Mouse (Mus musculus): ENCODE measurements at regions not wholly inside any gene's neighbourhood (a gene's known extent, or its start where the extent isn't known, plus 50 kb on each side); places are given as distances from the start of the nearest gene placed in this dataset.

DNA sequence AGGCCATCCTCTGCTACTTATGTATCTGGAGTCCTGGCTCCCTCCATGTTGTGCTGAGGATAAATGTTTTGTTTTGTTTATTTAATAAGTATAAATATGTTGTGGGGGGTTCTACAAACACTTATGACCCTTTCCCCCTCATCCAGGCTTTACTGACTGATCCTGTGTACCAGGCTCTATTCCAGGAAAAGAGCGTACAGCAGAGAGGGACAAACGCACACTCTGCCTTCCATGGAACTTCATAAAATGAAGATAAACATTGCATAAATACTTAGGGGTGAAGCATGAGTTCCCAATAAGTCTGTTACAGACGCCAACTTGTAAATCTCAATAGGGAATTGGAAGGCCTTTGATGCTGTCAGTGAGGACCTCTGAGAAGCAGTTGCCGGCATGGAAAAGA is 263.7 kb upstream of the Atp2b1 start:
- TF ChIP-seq ZC3H11A (IDR thresholded peaks at IDR 0.05; ENCODE audit: borderline replicate concordance, low read depth, low read length), result no peak
- TF ChIP-seq ZNF384 (IDR thresholded peaks at IDR 0.05; ENCODE audit: low read depth, low read length), result no peak
- TF ChIP-seq CHD2 (IDR thresholded peaks at IDR 0.05; ENCODE audit: low read depth, low read length), result no peak
- TF ChIP-seq MAFK (IDR thresholded peaks at IDR 0.05; ENCODE audit: insufficient read depth, low read depth, low read length), result no peak
- TF ChIP-seq HCFC1 (IDR thresholded peaks at IDR 0.05; ENCODE audit: borderline replicate concordance, insufficient read depth, low read length), result no peak
- Histone ChIP-seq H3K4me3 (ENCODE audit: insufficient read depth in 1 of 2, low read depth in 1 of 2, low read length in 2 of 2, poor library complexity in 1 of 2, severe bottlenecking in 1 of 2) (no peak overlapping the region), H3K36me3 (ENCODE audit: control insufficient read depth, insufficient read depth, low read length, poor library complexity, severe bottlenecking) (no peaks in the 10 kb centered on the region), H3K9me3 (ENCODE audit: control insufficient read depth, insufficient read depth, low read depth, low read length) (no peaks in the 10 kb centered on the region), H3K9ac (ENCODE audit: insufficient read depth, low read depth, low read length, poor library complexity, severe bottlenecking) (no peak overlapping the region), H3K4me1 (ENCODE audit: control insufficient read depth in 2 of 2, insufficient read depth in 2 of 2, low read length in 2 of 2, poor library complexity in 1 of 2) (no peaks in the 10 kb centered on the region), H3K27ac (ENCODE audit: insufficient read depth, low read depth, low read length, poor library complexity, severe bottlenecking) (no peak overlapping the region)
- in situ Hi-C loops (cut with MboI; ENCODE audit: low sequenced_read_pairs in 2 of 2, unreplicated experiment in 2 of 2), result no loop called here
- DNase-seq (ENCODE audit: low read depth, low spot score), result no peak

DNA sequence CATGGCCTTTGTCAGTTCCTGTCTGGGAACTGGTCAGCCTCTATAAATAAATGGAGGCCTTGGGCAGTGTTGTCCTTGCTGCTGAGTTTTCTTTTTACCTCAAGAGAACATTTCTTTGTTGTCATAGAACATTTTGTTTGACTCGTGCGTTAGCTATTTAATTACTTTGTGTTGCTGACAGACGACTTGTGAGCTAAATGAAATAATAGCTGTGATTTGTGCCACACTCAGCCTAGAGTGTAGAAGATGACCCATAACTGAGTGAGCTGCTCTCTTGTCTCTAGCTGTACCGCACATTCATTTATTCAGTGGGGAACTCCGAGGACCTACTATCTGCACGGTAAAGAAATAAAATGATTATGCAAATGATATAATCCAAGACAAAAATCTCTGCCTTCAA is 263.1 kb upstream of the Atp2b1 start:
- no peak for DNase-seq (ENCODE audit: low read depth, low spot score)
- Histone ChIP-seq H3K9ac (ENCODE audit: insufficient read depth, low read depth, low read length, poor library complexity, severe bottlenecking) (no peak overlapping the region), H3K4me3 (ENCODE audit: insufficient read depth in 1 of 2, low read depth in 1 of 2, low read length in 2 of 2, poor library complexity in 1 of 2, severe bottlenecking in 1 of 2) (no peak overlapping the region), H3K27ac (ENCODE audit: insufficient read depth, low read depth, low read length, poor library complexity, severe bottlenecking) (no peak overlapping the region), H3K36me3 (ENCODE audit: control insufficient read depth, insufficient read depth, low read length, poor library complexity, severe bottlenecking) (no peaks in the 10 kb centered on the region), H3K9me3 (ENCODE audit: control insufficient read depth, insufficient read depth, low read depth, low read length) (no peaks in the 10 kb centered on the region), H3K4me1 (ENCODE audit: control insufficient read depth in 2 of 2, insufficient read depth in 2 of 2, low read length in 2 of 2, poor library complexity in 1 of 2) (no peaks in the 10 kb centered on the region)
- in situ Hi-C loops (cut with MboI; ENCODE audit: low sequenced_read_pairs in 2 of 2, unreplicated experiment in 2 of 2), result no loop called here
- no peak for TF ChIP-seq CHD2 (IDR thresholded peaks at IDR 0.05; ENCODE audit: low read depth, low read length)
- no peak for TF ChIP-seq ZNF384 (IDR thresholded peaks at IDR 0.05; ENCODE audit: low read depth, low read length)
- TF ChIP-seq MAFK (IDR thresholded peaks at IDR 0.05; ENCODE audit: insufficient read depth, low read depth, low read length), result no peak

DNA sequence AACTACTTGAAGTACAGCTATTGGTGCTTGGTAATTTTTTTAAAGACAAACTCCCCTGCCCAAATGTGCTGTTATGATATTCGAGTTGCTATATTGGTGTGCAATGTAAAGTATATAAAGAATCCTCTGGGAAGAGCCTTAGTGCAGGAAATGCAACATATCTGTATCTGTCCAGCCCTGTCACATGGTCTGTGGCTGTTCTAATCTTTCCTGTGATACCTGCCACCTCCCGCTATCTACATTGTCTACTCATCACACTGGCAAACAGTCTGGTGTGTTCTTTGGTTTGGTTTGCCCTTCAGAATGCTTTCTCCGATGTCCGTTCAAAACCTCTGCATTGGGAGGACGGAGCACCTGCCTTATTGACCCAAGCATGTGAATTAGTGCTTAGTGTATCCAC is 262.6 kb upstream of the Atp2b1 start:
- Histone ChIP-seq H3K36me3 (ENCODE audit: control insufficient read depth, insufficient read depth, low read length, poor library complexity, severe bottlenecking) (no peaks in the 10 kb centered on the region), H3K4me1 (ENCODE audit: control insufficient read depth in 2 of 2, insufficient read depth in 2 of 2, low read length in 2 of 2, poor library complexity in 1 of 2) (no peaks in the 10 kb centered on the region), H3K9me3 (ENCODE audit: control insufficient read depth, insufficient read depth, low read depth, low read length) (no peaks in the 10 kb centered on the region), H3K9ac (ENCODE audit: insufficient read depth, low read depth, low read length, poor library complexity, severe bottlenecking) (no peak overlapping the region), H3K4me3 (ENCODE audit: insufficient read depth in 1 of 2, low read depth in 1 of 2, low read length in 2 of 2, poor library complexity in 1 of 2, severe bottlenecking in 1 of 2) (no peak overlapping the region), H3K27ac (ENCODE audit: insufficient read depth, low read depth, low read length, poor library complexity, severe bottlenecking) (no peak overlapping the region)
- in situ Hi-C loops (cut with MboI; ENCODE audit: low sequenced_read_pairs in 2 of 2, unreplicated experiment in 2 of 2), result no loop called here
- no peak for DNase-seq (ENCODE audit: low read depth, low spot score)
- TF ChIP-seq ZNF384 (IDR thresholded peaks at IDR 0.05; ENCODE audit: low read depth, low read length) (no peak), CHD2 (IDR thresholded peaks at IDR 0.05; ENCODE audit: low read depth, low read length) (no peak), ZC3H11A (IDR thresholded peaks at IDR 0.05; ENCODE audit: borderline replicate concordance, low read depth, low read length) (no peak), HCFC1 (IDR thresholded peaks at IDR 0.05; ENCODE audit: borderline replicate concordance, insufficient read depth, low read length) (no peak), MAFK (IDR thresholded peaks at IDR 0.05; ENCODE audit: insufficient read depth, low read depth, low read length) (no peak)

DNA sequence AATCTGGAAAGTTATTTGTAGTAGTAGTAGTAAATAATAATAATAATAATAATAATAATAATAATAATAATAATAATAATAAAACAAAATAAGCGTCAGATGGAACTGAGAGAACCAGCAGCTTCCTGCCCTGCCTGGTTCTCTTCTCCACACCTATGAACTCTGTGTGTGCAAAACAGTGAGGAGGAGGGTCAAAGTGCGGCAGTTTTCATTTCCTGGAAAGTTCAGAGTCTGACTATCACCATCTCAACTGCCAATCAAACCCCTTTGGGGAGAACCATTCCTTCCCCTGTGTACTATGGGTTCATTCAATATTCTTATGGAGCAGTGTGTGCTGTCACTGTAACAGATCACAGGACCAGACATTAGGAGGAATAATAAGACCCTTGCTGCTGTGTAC is 262.1 kb upstream of the Atp2b1 start:
- H3K9me3 ChIP-seq (ENCODE audit: control insufficient read depth, insufficient read depth, low read depth, low read length), result no peaks in the 10 kb centered on the region
- no peak overlapping the region for H3K4me3 ChIP-seq (ENCODE audit: insufficient read depth in 1 of 2, low read depth in 1 of 2, low read length in 2 of 2, poor library complexity in 1 of 2, severe bottlenecking in 1 of 2)
- H3K27ac ChIP-seq (ENCODE audit: insufficient read depth, low read depth, low read length, poor library complexity, severe bottlenecking), result no peak overlapping the region
- TF ChIP-seq ZC3H11A (IDR thresholded peaks at IDR 0.05; ENCODE audit: borderline replicate concordance, low read depth, low read length), result no peak
- no peak overlapping the region for H3K9ac ChIP-seq (ENCODE audit: insufficient read depth, low read depth, low read length, poor library complexity, severe bottlenecking)
- H3K36me3 ChIP-seq (ENCODE audit: control insufficient read depth, insufficient read depth, low read length, poor library complexity, severe bottlenecking), result no peaks in the 10 kb centered on the region
- in situ Hi-C loops (cut with MboI; ENCODE audit: low sequenced_read_pairs in 2 of 2, unreplicated experiment in 2 of 2), result no loop called here
- no peaks in the 10 kb centered on the region for H3K4me1 ChIP-seq (ENCODE audit: control insufficient read depth in 2 of 2, insufficient read depth in 2 of 2, low read length in 2 of 2, poor library complexity in 1 of 2)
- DNase-seq (ENCODE audit: low read depth, low spot score), result no peak

DNA sequence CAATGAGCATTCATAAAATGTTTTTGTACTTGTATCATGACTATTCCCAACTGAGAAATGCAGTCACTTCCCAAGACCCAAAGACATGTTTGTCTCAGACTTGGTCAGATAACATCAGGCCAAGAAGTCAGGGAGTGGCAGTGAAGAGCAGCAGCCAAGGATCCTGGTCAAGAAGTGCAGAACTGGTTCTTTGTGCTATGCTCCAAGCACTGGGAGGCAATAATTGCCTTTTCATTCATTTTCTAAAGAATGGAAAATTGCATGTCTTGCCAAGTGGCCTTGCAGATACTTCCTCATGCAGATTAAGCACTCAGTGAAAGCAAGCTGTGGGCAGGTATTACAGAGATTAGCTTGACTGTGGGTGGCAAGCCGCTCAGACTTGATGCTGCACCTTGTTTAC is 253.5 kb upstream of the Atp2b1 start:
- DNase-seq (ENCODE audit: low read depth, low spot score), result no peak

More for the DNA sequence above, 253.5 kb upstream of the Atp2b1 start:
- TF ChIP-seq ZNF384 (IDR thresholded peaks at IDR 0.05; ENCODE audit: low read depth, low read length) (no peak), HCFC1 (IDR thresholded peaks at IDR 0.05; ENCODE audit: borderline replicate concordance, insufficient read depth, low read length) (no peak), CHD2 (IDR thresholded peaks at IDR 0.05; ENCODE audit: low read depth, low read length) (no peak), ZC3H11A (IDR thresholded peaks at IDR 0.05; ENCODE audit: borderline replicate concordance, low read depth, low read length) (no peak), MAFK (IDR thresholded peaks at IDR 0.05; ENCODE audit: insufficient read depth, low read depth, low read length) (no peak)
- H3K4me1 ChIP-seq (ENCODE audit: control insufficient read depth in 2 of 2, insufficient read depth in 2 of 2, low read length in 2 of 2, poor library complexity in 1 of 2), result no peaks in the 10 kb centered on the region
- no peaks in the 10 kb centered on the region for H3K9me3 ChIP-seq (ENCODE audit: control insufficient read depth, insufficient read depth, low read depth, low read length)
- in situ Hi-C loops (cut with MboI; ENCODE audit: low sequenced_read_pairs in 2 of 2, unreplicated experiment in 2 of 2), result no loop called here
- H3K4me3 ChIP-seq (ENCODE audit: insufficient read depth in 1 of 2, low read depth in 1 of 2, low read length in 2 of 2, poor library complexity in 1 of 2, severe bottlenecking in 1 of 2), result no peak overlapping the region
- no peak overlapping the region for H3K9ac ChIP-seq (ENCODE audit: insufficient read depth, low read depth, low read length, poor library complexity, severe bottlenecking)
- H3K36me3 ChIP-seq (ENCODE audit: control insufficient read depth, insufficient read depth, low read length, poor library complexity, severe bottlenecking), result no peaks in the 10 kb centered on the region
- no peak overlapping the region for H3K27ac ChIP-seq (ENCODE audit: insufficient read depth, low read depth, low read length, poor library complexity, severe bottlenecking)
